Mouse (Mus musculus) kidney, adult 2 months (tissue): Measurements from ENCODE around the gene Mxra8.

Experiments used
- CTCF ChIP-seq: fragments of 200-500 bp; conservative IDR thresholded peaks from 2 replicates; pipeline ENCODE4 v1.5.1; 2011; ENCODE audit warnings: low read depth, mild to moderate bottlenecking, control low read depth, low read length, moderate library complexity, mixed read lengths; ENCODE audit not compliant: insufficient read depth, insufficient read length
- POLR2A ChIP-seq: fragments of 200-500 bp; IDR thresholded peaks from one replicate; pipeline ENCODE4 v1.6.1; 2011; ENCODE audit warnings: low read depth, low read length, control low read depth

GRCm38 (mm10) chr4:155791240-155791933 is 48.1 kb upstream of the Mxra8 start:
- TF ChIP-seq CTCF (no peak), POLR2A (no peak)
